Mouse (Mus musculus): ENCODE measurements around the gene Nucb1.
A peak's percentile ranks its signal among the peaks of the same experiment; 100 is the strongest.
"Not testable (repeated sequence)": the region's sequence is repeated elsewhere in the genome, so short reads cannot be mapped to it uniquely, and the experiment has no call there.

The Nucb1 gene

DNA sequence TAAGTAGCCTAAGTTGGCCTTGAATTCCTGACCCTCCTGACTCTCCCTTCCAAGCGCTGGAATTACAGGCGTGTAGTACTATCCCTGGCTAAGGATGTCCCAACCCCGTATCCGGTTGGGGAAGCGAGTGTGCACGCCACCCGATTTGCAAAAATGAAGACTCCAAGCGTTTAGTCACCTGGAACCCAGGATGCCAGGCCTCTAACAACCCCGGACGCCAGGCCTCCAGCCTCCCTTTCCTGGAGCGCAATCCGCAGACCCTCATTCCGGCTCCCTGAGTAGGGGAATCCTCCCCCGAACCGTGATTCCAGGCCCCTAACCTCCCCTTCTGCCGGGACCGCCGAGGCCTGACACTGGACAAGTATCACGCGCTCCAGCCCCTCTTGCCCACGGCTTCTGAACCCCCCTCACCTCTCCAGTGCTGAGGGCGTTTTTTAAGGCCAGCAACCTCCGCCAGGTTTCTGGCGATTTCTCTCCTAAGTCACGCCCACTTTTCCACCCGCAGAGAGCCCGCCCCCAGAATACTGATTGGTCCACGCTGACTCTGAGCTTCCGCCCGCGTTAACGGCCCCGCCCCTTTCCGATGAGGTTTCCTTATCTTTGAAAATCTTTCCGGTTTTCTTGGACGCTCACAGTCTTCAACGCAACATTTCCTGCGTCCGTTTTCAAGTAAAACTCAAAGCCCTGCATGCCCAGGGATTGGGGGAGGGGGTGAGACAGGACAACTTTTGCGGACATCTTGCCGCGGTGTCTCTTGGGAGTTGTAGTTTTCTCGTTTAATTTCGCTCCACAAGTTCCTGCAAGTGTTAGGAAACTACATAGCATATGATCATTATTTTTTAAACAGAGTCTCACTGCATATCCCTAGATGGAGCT, at the start of gene Nucb1:
Gene Nucb1 (minus strand): TSS at position 495 of the 876 bp plus-strand sequence.
- peak; percentile 85 to 91 for DNase-seq

DNA sequence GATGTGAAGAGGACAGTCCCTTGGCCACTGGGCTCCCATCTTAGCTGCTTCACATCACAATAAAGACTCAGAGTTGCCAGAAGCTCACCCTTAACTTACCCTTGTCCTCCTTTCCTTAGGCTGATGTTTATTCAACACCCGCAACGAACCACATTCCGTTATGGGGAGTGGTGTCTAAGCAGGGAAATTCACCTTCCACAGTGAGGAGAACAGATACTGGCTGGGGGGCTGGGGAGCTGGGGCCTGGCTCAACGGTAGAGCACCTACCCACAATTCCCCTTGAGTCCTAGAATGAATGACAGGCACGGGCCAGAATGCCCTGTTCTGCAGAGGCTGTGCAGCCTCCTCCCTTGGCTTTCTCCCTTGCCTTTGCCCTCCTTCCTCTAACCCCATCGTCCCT, 48.7 kb upstream of the Nucb1 start:
- no peak for DNase-seq

DNA sequence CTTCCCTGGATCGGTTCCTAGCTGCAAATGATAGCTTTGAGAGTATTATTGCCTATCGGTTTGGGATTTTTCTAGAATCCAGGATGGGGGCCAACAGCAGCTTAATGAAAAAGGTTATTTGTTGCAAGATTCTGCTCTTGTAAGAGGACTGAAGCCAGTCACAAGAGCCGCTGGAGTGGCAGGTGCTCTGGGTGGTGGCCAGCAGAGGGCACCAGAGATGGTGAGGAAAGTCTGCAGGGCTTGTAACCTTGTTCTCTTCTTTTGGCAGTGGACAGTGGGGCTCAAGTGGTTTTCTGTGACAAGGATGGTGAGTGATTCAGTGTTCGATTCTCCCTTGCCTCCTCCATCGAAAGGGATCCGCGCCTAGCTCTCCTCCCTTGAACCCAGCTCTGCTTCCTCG, 45.6 kb upstream of the Nucb1 start:
- DNase-seq = peak; percentile 59 to 60

DNA sequence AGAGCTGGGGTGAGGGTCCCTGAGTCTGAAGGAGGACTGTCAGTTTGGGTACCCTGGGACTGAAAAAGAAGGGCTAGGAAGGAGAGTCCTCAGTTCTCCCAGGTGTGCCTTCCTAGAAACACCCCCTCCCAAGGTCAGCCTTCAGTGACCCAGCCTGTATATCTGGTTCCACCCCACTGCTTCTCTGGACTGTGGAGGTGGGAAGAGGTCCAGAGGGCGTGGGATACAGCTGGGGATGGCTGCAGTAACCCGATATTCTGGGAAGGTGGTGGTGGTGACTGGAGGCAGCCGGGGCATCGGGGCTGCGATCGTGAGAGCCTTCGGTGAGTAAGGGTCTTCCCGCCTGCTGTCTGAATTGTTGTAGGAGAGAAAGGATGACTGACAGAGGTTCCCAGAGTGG, 44.5 kb upstream of the Nucb1 start, which contains the start of gene Hsd17b14:
Gene Hsd17b14 (plus strand): TSS at position 150 of the 400 bp plus-strand sequence.
- DNase-seq = no peak

DNA sequence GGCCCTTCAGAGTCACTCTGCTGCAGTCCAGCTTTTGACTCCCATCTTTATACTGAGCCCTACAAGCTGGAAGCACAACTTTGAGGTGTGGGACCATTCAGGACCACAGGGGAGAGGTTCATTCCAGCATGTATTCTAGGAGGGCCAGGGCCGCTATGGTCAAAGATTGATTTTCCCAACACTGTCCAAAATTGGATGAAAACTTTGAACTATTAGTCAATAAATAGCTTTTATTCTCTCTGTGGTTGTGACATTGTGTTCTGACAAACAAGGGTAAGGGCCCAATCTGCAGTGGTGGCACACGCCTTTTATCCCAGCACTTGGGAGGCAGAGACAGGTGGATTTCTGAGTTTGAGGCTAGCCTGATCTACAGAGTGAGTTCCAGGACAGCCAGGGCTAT, 43.8 kb upstream of the Nucb1 start:
- DNase-seq = no peak

DNA sequence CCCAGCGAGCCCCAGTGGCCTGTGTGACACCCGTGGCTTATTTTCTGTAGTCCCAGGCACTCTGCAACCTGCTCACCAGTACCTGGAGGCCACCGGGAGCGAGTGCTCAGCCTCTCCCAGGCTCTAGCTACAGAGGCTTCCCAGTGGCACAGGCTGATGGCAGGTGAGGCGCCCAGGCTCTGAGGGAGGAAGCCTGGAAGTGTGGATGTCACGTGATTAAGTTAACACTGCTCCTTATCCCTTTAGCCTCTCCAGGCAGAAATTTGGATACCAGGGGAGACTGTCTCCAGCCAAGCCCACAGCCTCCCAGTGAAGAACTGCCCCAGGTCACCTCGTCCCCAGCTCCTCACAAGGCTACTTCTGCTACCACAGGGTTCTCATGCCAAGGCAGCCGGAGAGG, 43.3 kb upstream of the Nucb1 start:
- DNase-seq = no peak

DNA sequence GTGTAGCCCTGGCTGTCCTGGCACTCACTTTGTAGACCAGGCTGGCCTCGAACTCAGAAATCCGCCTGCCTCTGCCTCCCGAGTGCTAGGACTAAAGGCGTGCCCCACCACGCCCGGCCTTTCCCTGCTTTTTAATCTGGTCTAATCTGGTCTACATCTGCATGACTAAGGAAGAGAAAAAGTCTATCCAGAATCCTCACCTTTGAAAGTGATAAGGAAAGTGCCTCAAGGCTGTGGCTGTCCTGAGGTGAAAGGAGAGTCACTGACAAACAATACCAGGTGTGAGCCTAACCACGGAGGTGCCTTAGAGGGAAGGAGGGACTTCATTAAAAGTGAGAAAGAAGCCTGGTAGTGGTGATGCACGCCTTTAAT, 41.3 kb upstream of the Nucb1 start:
- DNase-seq = no peak

DNA sequence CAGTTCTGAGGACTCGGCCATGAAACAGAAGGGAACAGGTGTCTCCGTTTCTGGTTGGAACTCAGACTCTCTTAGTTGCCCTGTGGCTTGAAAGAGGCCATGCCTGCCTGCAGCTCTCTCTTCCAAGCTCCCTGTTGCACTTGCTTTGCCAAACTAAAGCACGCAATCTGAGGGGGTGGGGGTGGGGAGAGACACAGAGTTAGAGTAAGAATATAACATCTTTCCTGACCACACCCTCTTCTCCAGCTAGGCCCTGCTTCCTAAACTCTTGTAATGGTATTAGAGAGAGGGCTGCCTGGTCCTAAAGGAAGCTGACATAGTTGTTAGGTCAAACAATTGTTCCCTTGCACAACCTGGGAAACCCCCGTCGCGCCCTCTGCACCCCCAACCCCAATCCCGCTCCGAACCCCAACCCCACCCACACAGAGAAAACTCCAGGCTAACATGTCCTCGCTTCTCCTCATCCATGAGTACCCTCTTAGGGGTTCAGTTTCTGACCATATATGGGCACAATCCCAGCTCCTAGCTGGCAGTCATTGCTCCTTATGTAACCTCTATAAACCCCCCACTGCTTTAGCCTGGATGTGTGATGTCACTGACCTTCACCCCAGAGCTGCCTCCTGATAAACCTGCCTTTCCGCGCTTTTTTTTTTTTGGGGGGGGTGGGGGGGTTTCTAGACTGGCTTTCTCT, 40.8 kb upstream of the Nucb1 start:
- DNase-seq = no peak

DNA sequence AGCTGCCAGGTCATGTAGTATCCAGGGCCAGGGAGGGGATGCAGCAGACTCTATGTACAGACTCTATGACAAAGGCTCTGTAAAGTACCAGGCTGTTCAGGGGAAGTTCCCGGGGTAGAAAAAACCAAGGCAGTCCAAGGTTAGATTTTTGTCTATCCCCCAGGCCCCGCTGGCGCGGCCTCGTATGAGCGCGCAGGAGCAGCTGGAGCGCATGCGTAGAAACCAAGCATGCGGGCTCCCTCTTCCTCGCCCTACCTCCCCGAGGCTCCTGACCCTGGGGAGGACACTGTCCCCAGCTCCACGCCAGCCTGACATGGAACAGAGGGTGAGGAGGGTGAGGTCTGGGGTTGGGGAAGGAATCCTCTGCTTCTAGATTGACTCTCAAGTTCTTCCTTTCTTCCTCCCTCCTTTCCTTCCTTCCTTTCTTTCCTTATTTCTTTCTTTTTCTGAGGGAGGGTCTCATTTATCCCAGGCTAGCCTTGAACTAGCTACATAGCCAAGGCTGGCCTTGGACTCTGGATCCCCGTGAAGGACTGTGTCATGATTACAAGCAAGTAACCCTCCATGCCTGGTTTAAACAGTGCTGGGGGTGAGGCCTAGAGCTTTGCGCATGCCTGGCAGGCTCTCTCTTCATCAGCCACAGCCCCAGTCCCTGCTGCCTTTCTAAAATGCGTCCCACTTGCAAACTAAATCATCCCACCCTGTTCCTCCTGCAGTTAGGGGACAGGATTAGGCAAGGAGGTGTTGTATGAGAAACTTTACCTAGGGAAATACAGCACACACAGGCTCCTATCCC, 39.6 kb upstream of the Nucb1 start:
- DNase-seq = no peak

DNA sequence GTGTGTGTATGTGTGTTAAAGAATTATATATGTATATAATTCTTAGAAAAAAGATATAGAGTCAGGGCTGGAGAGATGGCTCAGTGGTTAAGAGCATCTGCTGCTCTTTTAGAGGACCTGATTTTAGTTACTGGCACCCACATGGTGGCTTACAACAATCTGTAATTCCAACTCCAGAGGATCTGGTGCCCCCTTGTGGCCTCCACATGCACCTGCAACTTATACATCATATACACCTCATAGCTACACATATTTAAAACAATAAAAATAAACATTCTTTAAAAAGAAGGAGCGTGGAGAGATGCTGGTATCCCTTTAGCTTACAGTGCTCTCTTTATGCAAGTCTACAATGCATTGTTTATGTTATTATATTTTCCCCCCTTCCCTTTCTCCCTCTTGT, 34.3 kb upstream of the Nucb1 start:
- DNase-seq = no peak

DNA sequence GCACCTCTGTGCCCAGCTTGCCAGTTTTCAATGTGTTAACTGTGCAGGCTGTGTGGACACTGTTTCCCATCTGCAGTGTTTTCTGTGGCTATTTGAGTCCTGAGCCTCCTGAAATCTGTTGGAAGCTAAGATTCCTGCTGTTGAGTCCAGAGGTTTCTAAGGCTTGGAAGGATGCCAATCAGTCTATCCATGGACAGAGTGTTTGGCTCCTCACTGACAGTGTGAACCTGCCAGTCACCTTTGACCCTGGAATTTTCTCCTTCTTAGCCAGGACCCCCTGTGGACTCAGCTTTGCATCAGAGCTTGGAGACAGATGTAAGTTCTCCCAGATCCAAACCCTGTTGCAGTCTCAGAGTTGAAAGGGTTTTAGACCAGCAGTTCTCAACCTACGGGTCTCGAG, 30.0 kb upstream of the Nucb1 start:
- DNase-seq = no peak

DNA sequence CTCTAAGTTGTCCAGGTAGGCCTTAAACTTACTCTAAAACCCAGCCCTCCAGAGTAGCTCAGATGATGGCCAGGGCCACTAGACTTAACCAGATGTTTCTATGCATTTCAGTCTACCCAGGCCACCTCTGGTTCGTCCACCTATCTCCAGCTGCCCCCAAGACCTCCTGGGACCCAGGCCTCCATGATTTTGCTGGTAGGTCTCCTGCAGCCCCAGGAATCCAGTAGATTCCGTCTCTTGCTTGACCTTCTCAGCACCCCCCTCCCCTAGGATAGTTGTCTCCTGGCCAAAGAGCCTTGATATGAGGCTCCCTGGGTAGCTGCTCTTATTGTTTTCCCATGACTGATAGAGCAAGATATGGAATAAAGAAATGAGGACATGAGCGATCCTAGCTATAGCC, 28.9 kb upstream of the Nucb1 start:
- DNase-seq = no peak

DNA sequence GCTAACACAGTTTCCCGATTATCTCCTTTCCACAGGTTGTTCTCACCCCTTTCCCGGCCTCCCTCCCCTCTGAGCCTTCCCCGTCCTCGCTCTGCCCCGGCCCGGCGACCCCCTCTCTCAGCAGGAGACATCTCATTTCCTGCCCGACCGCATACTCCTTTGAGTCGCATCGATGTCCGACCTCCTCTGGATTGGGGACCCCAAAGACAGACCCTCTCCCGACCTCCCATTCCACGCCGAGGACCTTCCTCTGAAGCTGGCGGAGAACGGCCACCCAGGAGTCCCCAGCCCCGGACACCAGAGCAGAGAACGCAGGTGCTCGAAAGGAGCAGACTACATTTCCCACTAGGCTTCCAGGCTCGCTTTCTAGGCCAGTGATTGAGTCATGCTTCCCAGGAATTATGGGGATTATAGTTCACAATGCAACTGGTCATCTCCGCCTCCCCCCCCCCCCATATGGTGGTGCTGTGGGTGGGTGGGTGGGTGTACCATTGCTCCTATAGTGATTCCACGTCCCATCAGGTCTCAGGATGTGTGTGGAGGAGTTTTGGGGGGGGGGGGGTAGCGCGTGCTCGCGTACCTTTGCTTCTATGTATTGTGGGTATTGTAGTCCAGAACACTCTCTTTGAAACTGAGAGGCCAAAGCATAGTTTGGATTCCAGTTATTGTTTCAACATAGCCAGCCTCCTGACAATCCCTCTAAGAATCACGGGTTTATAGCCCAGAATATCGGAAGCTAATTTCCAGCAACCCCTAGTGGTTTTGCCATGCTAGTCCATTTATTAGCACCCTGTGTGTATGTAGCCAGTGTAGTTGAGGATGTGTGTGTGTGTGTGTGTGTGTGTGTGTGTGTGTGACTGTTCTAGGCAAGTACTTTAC, 28.2 kb upstream of the Nucb1 start:
- no peak for DNase-seq

DNA sequence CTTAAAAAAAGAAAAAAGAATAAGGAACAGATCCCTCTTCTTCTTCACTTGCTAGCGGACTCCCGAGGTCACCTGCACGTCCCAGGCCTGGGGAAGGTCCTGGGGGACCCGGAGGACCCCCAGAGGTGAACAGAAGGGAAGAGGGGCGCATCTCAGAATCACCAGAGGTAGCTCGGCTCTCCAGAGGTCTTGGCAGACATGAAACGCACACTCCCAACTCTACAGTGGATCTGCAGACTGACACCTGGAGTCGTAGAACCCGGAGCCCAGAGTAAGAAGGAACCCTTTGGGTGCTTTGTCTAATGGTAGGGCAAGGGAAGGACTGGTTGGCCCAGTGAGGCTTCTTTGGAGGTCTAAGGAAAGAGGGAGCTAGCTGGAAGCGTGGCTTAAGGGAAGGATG, 27.4 kb upstream of the Nucb1 start:
- DNase-seq = no peak

DNA sequence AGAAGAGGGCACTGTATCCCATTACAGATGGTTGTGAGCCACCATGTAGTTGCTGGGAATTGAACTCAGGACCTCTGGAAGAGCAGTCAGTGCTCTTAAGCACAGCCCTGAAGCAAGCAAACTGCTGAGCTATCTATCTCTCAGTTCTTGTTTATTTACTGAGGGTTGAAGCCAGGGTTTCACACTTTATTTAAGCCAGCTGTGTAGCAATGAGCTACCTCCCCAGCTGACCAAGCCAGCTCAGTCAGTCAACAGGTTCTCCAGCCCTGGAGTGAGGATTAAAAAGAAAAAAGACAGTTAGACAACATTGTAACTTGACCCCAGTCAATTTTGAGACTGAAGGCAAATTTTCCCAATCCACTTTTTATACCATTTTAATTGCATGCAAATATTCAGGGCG, 25.5 kb upstream of the Nucb1 start:
- DNase-seq = no peak

DNA sequence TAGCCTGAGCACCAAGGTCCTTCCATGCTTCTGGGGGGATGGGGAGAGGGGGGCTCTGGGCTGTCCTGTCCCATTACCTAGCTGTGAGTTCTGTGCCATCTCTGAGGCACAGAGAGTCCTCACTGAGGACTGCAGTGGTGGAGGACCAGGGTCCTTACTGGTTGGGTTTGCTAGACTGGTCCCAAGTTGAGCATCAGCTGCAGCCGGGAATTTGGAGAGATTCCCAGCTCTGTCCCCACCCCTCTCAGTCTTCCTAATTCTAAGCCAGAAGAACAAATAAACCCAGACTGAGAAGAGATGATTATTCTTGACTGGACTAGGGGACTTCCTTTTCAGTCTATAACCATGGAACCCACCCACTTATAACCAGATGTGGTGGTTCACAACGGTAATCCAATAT, 20.4 kb upstream of the Nucb1 start:
- no peak for DNase-seq

DNA sequence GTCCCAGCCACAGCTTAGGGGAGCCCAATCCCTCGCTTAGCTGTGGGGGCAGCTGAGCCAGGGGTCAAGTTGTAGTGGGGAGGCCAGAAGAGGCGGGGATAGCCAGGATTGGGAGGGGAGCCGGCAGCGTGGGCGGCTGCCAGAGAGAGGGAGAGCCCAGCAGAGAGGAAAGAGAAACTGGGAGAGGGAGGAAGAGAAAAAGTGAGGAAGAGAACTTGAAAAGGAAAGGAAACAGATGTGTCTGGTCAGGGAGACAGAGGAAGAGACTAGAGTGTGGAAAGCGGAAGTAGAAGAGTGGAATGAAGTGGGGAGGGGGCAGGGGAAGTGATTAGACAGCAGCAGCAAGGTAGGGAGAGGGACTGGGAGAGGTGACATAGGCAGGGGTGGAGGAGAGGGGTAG, 19.3 kb upstream of the Nucb1 start:
- no peak for DNase-seq

DNA sequence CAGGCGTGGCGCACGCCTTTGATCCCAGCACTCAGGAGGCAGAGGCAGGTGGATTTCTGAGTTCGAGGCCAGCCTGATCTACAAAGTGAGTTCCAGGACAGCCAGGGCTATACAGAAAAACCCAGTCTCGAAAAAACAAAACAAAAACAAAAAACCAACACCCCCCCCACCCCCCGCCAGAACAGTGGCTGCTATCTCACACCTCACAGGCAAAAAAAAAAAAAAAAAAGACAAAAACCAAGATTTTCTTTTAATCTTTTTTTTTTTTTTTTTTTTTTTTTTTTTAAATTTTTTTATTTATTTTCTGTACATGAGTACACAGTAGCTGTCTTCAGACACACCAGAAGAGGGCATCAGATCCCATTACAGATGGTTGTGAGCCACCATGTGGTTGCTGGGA, 17.0 kb upstream of the Nucb1 start:
- DNase-seq = not testable (repeated sequence)

DNA sequence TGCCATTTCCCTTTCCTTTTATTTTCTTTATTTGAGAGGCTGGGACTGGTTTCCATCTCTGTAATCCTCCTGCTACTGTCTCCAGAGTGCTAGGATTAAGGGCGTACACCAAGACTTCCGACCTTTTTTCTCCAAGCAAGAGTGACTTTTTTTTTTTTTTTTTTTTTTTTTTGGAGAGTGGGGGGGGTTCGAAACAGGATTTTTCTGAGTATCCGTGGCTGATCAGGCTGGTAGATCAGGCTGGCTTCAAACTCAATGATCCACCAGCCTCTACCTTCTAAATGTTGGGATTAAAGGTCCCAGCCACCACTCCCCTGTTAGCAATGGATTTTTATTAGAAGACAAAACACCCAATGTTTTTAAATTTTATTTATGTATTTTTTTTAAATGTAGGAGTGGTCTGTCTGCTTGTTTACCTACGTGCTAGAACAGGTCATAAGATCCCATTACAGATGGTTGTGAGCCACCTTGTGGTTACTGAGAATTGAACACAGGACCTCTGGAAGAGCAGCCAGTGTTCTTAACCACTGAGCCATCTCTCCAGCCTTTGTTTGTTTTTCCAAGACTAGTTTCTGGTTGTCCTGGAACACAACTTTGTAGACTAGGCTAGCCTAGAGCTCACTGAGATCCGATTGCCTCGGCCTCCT, 16.4 kb upstream of the Nucb1 start:
- DNase-seq = no peak

DNA sequence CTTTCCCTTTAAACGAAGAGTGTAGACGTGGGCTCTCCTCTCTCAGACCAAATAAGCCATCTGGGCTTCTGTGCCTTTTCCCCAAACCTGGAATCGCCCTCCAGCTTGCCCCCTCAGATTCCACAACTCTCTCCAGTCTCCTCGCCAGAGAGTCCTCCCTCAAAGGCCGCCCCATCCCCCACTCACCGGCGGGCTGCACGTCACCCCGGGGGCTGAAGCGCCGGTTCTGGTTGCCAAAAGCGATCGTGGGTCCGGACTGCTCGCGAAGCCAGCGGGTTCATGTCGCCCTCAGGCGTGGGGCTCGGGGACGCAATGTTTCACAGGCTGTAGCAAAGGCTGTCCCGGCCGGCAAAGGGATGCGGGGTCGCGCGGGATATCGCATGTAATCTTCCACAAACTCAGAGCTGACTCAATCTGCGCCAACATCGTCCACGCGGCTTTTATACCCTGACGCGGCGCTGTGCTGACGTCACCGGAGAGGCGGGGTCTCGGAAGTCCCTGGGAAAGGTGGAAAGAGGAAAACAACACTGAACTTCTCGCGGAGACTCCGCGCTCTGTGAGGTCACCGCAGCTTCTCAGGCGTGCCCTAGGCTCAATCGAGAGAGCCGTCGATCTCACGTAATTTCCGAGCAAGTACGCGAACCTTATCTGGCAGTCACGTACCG, 15.7 kb upstream of the Nucb1 start, which contains the start of the genes Ppp1r15a and Plekha4:
Gene Ppp1r15a (minus strand): TSS at position 460 of the 665 bp plus-strand sequence.
Gene Plekha4 (plus strand): TSS at position 522 of the 665 bp plus-strand sequence.
- DNase-seq = peak; percentile 91 to 92

All from thymus, adult 18-20 months (tissue).